Mouse (Mus musculus): ENCODE data around the gene Pilra.

DNA sequence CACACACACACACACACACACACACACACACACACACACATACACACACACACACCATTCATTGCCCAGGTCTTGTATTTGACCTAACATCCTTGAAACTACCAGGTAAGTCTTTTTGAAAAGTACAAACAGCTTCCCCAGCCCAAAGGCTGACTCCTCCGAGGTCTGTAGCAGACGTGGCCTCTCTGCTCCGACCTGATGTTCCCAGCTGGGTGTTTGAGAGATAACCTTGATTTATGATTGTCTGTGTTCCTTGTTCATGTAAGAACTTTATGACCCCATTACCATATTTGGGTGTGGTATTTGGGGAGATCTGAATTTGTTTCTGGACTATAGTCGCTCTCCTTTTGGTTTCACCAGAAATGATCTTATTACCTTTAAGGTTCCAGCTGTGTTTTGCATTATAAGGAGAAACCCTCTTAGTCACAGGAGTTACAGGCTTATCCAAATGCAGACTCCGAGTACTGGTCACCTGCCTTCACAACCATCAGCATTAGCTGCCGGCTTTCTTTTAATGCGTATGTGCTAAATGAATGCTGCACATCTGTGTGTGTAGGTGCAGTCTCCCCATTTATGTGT, 58.7 kb downstream of the Pilra start:
- TF ChIP-seq CTCF (IDR thresholded peaks at IDR 0.05; ENCODE audit: borderline replicate concordance, insufficient read depth, low read depth, low read length) (no peak), POLR2A (IDR thresholded peaks at IDR 0.05; ENCODE audit: borderline replicate concordance, insufficient read depth, low read length) (no peak)

All from cerebellum, adult 2 months (tissue).